Mouse (Mus musculus) MEL-GATA-1-ER (cell line): ENCODE data around the gene Mdfi.

ENCODE experiments used
- DNase-seq: peaks from one replicate; pipeline ENCODE4 v3.0.0-alpha.2; 2012; ENCODE audit warnings: low read depth; ENCODE audit errors: extremely low read depth

Mdfi gene

GRCm38 (mm10) chr17:47803662-47804061 lies 30.8 kb downstream of the Mdfi start:
- DNase-seq: peak; percentile 18

- DNase-seq: no peak
These were observed 31.7 kb downstream of the Mdfi start for GRCm38 (mm10) chr17:47802806-47803205.

GRCm38 (mm10) chr17:47797383-47797782 lies 37.1 kb downstream of the Mdfi start:
- no peak for DNase-seq

GRCm38 (mm10) chr17:47796968-47797367 lies 37.5 kb downstream of the Mdfi start:
- DNase-seq: no peak

- DNase-seq: no peak
These were observed 38.2 kb downstream of the Mdfi start for GRCm38 (mm10) chr17:47796156-47796816.

GRCm38 (mm10) chr17:47795446-47795845 lies 39.0 kb downstream of the Mdfi start:
- DNase-seq: peak; percentile 46

DNA sequence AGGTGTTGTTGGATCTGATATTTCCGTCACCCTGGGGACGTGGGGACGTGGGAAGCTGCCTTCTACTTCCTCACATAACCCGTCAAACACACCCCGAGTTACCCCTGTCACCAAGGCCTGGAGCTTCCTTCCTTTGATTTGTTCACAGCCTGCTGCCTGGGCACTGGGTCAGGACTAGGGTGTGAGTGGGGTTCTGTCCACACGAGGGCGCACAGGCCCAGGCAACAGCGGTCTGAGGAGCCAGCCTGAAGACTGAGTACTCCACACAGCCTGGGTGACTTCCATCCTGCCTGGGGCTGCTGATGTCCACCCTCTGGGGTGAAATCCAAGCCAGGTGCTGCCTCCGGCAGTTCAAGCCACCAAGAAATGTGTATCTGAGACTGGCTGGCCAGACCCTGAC lies 41.1 kb downstream of the Mdfi start:
- DNase-seq: no peak

DNA sequence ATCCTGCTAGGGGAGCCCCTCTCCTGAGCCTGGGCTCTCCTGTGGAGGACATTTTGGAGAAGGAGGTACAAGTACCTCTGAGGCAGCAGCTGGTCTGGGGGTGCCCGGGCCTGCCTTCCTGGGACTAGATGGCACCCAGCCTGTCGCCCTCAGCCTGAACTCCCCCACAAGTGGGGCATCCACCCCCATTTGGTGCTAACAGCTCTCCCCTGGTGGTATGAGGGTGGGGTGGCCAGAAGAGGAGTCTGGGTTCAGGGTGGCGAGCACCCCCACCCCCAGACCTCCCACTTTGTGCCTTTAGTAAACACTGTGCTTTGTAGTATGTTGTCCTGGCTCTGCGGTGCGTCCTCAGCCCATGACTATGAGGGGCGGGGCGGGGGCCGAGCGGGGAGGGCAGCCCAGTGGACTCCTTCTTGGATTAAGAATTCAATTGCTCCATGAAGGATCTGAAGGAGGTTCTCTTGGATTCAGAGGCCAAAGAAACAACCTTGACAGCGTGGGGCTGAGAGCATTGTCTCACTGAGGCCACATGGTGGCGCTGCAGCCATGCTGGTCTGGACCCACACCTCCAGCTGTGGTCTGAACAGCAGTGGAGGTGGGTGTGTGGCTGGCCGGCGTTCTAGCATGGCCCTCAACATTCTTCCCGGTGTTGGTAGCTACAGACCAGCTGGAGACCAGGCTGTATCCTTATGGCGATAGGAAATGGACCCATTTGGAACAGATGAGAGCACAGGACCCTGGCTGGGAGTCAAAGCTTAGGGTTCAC lies 42.2 kb downstream of the Mdfi start:
- no peak for DNase-seq

DNA sequence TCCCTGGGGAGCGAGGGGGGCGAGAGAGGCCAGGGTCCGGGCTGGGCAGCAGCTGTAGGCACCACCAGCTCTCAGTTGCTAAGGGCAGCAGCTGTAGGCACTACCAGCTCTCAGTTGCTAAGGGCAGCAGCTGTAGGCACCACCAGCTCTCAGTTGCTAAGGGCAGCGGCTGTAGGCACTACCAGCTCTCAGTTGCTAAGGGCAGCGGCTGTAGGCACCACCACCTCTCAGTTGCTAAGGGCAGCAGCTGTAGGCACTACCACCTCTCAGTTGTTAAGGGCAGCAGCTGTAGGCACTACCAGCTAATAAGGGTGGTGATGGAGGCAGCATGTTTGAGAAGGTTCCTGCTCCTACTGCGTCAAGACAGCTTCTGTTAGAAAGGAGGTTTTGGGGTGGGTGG lies 45.5 kb downstream of the Mdfi start:
- no peak for DNase-seq

GRCm38 (mm10) chr17:47788306-47788705 lies 46.2 kb downstream of the Mdfi start:
- no peak for DNase-seq

DNA sequence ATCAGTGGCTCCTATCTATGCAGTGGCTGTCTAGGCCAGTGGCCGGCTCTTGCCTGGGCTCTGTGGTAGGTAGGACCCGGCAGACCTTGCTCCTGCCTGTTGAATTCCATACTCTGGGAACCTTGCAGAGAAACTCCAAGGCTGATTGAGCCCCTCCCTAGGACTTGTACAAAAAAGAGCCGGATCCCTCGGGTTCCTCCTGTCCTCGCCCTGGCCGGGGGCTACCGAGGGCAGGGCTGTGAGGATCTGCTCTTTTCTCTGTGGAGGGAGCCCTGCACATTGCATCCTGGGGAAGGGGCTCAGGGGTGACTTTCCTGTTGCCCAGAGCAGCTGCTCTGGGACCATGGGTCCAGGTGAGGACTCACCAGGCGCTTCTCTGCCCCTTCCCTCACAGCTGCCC lies 46.9 kb downstream of the Mdfi start:
- no peak for DNase-seq

- DNase-seq: no peak
These were observed 50.1 kb downstream of the Mdfi start for GRCm38 (mm10) chr17:47784411-47784810.

DNA sequence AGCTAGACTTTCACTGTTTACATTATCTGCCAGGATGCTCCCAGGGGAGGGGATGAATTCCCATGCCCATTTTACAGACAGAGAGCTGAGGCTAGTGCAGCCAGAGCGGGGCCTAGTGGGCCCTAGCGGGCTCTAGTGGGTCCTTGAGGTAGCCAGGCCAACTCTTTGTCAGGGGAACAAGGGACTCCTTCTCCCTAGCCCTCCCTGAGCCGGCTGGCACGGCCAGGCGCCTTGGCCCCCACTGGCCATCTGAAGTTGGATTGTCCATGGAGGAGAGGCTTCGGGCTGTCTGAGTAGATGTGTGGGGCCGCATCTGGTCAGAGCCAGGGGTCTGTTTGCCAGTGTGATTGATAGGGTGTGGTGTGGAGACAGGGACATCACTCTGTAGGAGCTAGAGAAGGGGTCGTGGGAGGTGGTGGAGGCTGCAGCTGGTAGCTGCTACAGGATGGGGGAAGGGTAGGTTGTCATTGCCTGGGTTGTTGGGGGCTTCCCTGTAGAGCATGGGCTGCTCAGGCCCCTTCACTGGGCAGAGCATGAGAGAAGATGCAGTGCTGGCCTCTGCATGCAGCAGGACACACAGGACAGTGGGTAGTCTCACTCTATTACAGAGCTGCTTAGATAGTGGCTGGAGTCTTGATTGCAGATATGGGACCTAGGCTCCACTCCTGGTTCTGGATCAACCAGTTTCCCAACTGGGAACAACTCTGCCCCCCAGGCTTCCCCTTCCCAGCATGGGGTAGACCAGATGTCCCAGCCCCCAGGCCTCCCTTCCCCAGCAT lies 50.9 kb downstream of the Mdfi start:
- DNase-seq: no peak

DNA sequence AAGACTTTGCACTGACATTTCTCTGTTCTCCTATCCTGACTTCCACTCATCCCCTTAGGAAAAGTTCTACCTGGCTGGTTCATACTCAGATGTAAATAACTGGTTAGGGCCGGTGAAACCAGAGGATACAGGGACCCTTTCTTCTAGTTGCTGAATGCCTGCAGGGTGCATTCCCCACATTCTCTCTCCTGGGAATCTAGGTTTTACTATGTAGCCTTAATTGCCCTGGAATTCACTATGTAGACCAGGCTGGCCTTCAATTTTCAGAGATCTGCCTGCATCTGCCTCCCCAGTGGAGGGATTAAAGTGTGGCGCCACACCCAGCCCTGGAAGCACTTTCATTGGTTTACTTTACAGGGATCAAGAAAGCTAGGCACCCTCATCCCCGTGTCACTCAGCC lies 52.0 kb downstream of the Mdfi start:
- DNase-seq: no peak

- DNase-seq: no peak
These were observed 54.0 kb downstream of the Mdfi start for GRCm38 (mm10) chr17:47780470-47780869.

DNA sequence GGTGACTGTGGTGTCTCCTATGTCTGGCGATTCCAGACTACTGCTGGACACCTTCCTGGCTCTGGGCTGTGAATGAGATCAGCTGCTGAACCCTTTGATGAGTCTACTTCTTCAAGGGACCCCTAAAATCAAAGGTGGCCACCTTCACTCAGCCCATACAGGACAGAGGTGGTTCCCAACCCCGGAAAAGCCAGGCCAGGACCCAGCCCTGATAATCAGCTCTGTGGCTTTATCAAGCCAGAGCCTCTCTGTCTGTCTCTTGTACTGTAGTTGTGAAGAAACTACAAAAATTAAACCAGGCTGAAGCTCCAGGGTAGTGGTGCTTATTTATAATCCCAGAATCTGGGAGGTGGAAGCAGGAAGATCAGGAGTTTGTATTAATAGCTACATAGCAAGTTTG lies 57.4 kb downstream of the Mdfi start:
- no peak for DNase-seq

DNA sequence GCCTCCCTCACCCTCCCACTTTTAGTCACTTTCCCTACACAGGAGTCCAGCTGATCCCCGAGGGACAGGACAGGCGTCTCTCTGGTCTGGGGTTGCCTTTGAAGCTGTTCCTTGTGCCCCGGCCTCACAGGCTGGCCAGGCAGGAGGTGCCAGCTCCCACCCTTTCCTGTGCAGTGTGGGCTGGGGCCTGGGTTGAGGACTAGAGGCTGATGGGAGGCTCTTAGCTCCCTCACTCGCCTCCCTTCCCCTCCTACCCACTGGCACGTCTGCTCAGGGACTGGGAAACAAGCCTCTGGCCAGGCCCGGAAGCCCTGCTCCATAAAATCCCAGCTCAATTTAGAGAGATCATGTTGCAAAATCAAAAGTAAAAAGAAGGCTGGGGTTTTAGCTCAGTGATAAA lies 60.9 kb downstream of the Mdfi start:
- DNase-seq: no peak

GRCm38 (mm10) chr17:47769389-47770299 lies 64.8 kb downstream of the Mdfi start:
- DNase-seq: no peak

DNA sequence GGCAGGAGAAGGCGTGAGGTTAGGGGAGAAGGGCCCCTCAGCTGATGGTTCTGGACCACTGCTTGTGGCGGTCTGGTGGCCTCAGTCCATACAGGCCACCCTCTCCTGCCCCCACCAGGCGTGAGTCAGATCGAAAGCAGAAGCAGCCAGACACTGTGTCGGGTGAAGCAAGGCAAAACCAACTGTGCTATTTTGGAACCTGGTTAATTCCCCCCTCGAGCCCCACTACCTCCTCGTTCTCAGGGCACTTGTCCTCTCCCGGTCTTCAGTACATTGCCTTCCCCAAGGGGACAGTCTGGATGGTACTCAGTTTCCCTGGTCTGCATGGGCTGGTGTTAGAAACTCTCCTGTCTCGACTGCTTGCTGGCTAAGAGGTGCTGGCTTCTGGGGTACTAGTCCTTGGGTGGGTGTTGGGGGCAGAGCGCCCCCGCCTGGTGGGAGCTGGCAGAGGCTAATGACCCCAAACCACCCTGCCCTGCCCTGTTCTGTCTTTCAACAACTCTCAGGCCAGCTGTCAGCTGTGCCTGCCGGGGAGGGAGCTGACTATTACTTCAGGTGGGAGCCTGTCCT lies 65.7 kb downstream of the Mdfi start:
- no peak for DNase-seq

DNA sequence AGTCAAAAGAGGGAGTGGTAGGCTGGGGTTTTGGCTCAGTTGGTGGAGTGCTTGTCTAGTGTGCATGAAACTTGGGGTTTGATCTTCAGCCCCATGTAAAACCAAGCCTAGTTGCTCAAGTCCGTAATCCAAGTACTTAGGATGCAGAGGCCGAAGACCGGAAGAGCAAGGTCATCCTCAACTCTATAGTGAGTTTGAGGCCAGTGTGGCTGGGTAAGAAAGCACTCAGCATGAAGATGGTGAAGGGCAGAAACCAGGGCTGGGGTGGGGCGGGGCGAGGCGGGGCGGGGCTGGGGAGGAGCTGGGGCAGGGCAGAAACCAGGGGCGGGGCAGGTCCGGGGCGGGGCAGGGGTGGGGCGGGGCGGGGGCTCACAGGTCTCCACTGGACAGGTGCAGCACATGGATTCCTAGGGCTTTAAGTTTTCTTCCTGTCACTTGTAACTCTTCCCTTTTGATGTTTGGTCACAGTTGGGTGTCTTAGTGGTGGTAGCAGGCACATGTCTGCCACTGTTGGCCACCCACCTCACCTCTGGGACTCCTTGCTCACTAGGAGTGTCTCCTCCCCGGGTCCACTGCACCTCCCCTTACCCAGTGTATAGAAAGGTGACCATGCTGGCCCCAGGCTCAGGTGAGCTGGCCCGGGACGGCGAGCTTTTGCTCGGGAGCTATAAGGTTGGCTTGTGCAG lies 66.9 kb downstream of the Mdfi start:
- no peak for DNase-seq
